Mouse (Mus musculus) heart, embryonic 10.5 days (tissue): ENCODE data around the gene Iqcc. TPM values are rescaled to one million over a fixed set of nuclear protein-coding genes. Genes with fewer than 3 reads are reported as not detected.

Source experiments
- DNase-seq: peaks from one replicate; pipeline ENCODE4 v3.0.0-alpha.2; 2017; ENCODE audit warnings: low spot score
- H3K27ac ChIP-seq: fragments of 300-500 bp; sonication (generic); 2 replicates; pipeline ENCODE4 v1.5.1; 2016; ENCODE audit warnings: mild to moderate bottlenecking
- H3K27me3 ChIP-seq: fragments of 300-500 bp; sonication (generic); 2 replicates; pipeline ENCODE4 v1.6.1; 2016; ENCODE audit warnings: mild to moderate bottlenecking; ENCODE audit not compliant: poor library complexity, insufficient read depth, severe bottlenecking
- H3K36me3 ChIP-seq: fragments of 300-500 bp; sonication (generic); 2 replicates; pipeline ENCODE4 v1.6.1; 2016; ENCODE audit warnings: mild to moderate bottlenecking, moderate library complexity
- H3K4me1 ChIP-seq: fragments of 300-500 bp; sonication (generic); 2 replicates; pipeline ENCODE4 v1.6.1; 2016; ENCODE audit warnings: mild to moderate bottlenecking
- H3K4me3 ChIP-seq: fragments of 300-500 bp; sonication (generic); 2 replicates; pipeline ENCODE4 v1.5.1; 2016; ENCODE audit warnings: mild to moderate bottlenecking, moderate library complexity
- H3K9me3 ChIP-seq: fragments of 300-500 bp; sonication (generic); 2 replicates; pipeline ENCODE4 v1.6.1; 2016; ENCODE audit warnings: mild to moderate bottlenecking, moderate library complexity
- WGBS: fragments of 180-500 bp; shearing (Covaris S2); methylation state at CpG from one replicate; pipeline ENCODE4 v1.1.7; 2016; 5-methylcytosine and 5-hydroxymethylcytosine counted together
- polyA plus RNA-seq: library from polyadenylated mRNA; unstranded; fragments of >200 nt; fragmentation: Nextera tagmentation; extraction: Ambion mirVana; gene quantifications from 2 replicates; pipeline ENCODE4 v1.2.1, GENCODE M21; 2016

Gene Iqcc
- polyA plus RNA-seq, 1 experiment from 2014 or later = 29.4 TPM

- H3K4me3 ChIP-seq = peak overlapping the region; percentile 68
- 2% methylated on average over 36 of the region's 36 CpGs for WGBS
- H3K4me1 ChIP-seq = peaks cover 16% of the 10 kb centered on the region
- DNase-seq = peak; percentile 94
- H3K27ac ChIP-seq = peak overlapping the region; percentile 83
- no peaks in the 10 kb centered on the region for H3K9me3 ChIP-seq
- peaks cover 2% of the 10 kb centered on the region for H3K36me3 ChIP-seq
- no peaks in the 10 kb centered on the region for H3K27me3 ChIP-seq
Observed at GRCm38 (mm10) chr4:129584884-129585608, 33.9 kb downstream of the Iqcc start.

- Histone ChIP-seq H3K27ac (peak overlapping the region; percentile 83), H3K36me3 (no peaks in the 10 kb centered on the region), H3K4me3 (peak overlapping the region; percentile 68), H3K4me1 (peaks cover 15% of the 10 kb centered on the region), H3K9me3 (no peaks in the 10 kb centered on the region), H3K27me3 (no peaks in the 10 kb centered on the region)
- 64% methylated on average over 1 of the region's 1 CpGs for WGBS
- DNase-seq = no peak
Observed at GRCm38 (mm10) chr4:129584370-129584769, 34.5 kb downstream of the Iqcc start.

- Histone ChIP-seq H3K4me3 (no peak overlapping the region), H3K4me1 (peaks cover 10% of the 10 kb centered on the region), H3K27me3 (peaks cover 7% of the 10 kb centered on the region; the same call in 1 of the 2 replicates), H3K9me3 (no peaks in the 10 kb centered on the region), H3K36me3 (no peaks in the 10 kb centered on the region), H3K27ac (no peak overlapping the region)
- no peak for DNase-seq
- WGBS = 83% methylated on average over 1 of the region's 1 CpGs
Observed at GRCm38 (mm10) chr4:129582251-129582650, 36.6 kb downstream of the Iqcc start.

GRCm38 (mm10) chr4:129580347-129580746 is 38.6 kb downstream of the Iqcc start:
- peaks cover 13% of the 10 kb centered on the region for H3K4me1 ChIP-seq
- peak overlapping the region; percentile 59 for H3K27ac ChIP-seq
- peaks cover 10% of the 10 kb centered on the region; the same call in 1 of the 2 replicates for H3K27me3 ChIP-seq
- no peak overlapping the region for H3K4me3 ChIP-seq
- H3K9me3 ChIP-seq = no peaks in the 10 kb centered on the region
- no peaks in the 10 kb centered on the region for H3K36me3 ChIP-seq
- WGBS = 64% methylated on average over 7 of the region's 7 CpGs
- DNase-seq = no peak

GRCm38 (mm10) chr4:129578466-129578865 is 40.4 kb downstream of the Iqcc start, which contains the start of gene Fam167b:
Gene Fam167b, minus strand, starts transcription at chr4:129578549.
- WGBS = 67% methylated on average over 5 of the region's 5 CpGs
- Histone ChIP-seq H3K27ac (peak within 1 kb of the TSS; percentile 43; the same call in 1 of the 2 replicates), H3K27me3 (peaks cover 10% of the 10 kb centered on the region; the same call in 1 of the 2 replicates), H3K4me3 (no peak within 1 kb of the TSS), H3K36me3 (no peaks in the 10 kb centered on the region), H3K4me1 (peaks cover 8% of the 10 kb centered on the region), H3K9me3 (no peaks in the 10 kb centered on the region)
- DNase-seq = no peak

- H3K4me3 ChIP-seq = no peak overlapping the region
- DNase-seq = no peak
- 0 out of 2 replicates have a peak overlapping the region, but pooled peaks have one; percentile 43 for H3K27ac ChIP-seq
Observed at GRCm38 (mm10) chr4:129577688-129578087, 41.2 kb downstream of the Iqcc start.

GRCm38 (mm10) chr4:129576863-129577491 is 41.9 kb downstream of the Iqcc start:
- no peak for DNase-seq
- Histone ChIP-seq H3K36me3 (no peaks in the 10 kb centered on the region), H3K4me1 (peaks cover 17% of the 10 kb centered on the region), H3K9me3 (no peaks in the 10 kb centered on the region), H3K27me3 (peaks cover 10% of the 10 kb centered on the region; the same call in 1 of the 2 replicates), H3K4me3 (peak overlapping the region; percentile 34), H3K27ac (0 out of 2 replicates have a peak overlapping the region, but pooled peaks have one; percentile 4)
- 31% methylated on average over 21 of the region's 21 CpGs for WGBS

More at GRCm38 (mm10) chr4:129577688-129578087, 41.2 kb downstream of the Iqcc start:
- no peaks in the 10 kb centered on the region for H3K9me3 ChIP-seq
- H3K4me1 ChIP-seq = peaks cover 16% of the 10 kb centered on the region
- 78% methylated on average over 7 of the region's 7 CpGs for WGBS
- H3K27me3 ChIP-seq = peaks cover 10% of the 10 kb centered on the region; the same call in 1 of the 2 replicates
- H3K36me3 ChIP-seq = no peaks in the 10 kb centered on the region

GRCm38 (mm10) chr4:129575171-129575844 is 43.6 kb downstream of the Iqcc start:
- 35% methylated on average over 7 of the region's 8 CpGs for WGBS

GRCm38 (mm10) chr4:129573430-129573829 is 45.5 kb downstream of the Iqcc start, which contains the start of gene Lck:
Gene Lck, minus strand, starts transcription at chr4:129573641.
- no peaks in the 10 kb centered on the region for H3K36me3 ChIP-seq
- peaks cover 17% of the 10 kb centered on the region for H3K4me1 ChIP-seq
- no peaks in the 10 kb centered on the region for H3K9me3 ChIP-seq
- H3K27ac ChIP-seq = peak within 1 kb of the TSS; percentile 44; the same call in 1 of the 2 replicates
- DNase-seq = no peak
- WGBS = 91% methylated on average over 8 of the region's 8 CpGs
- no peak within 1 kb of the TSS for H3K4me3 ChIP-seq
- H3K27me3 ChIP-seq = peaks cover 10% of the 10 kb centered on the region; the same call in 1 of the 2 replicates

More at GRCm38 (mm10) chr4:129575171-129575844, 43.6 kb downstream of the Iqcc start:
- Histone ChIP-seq H3K4me1 (peaks cover 17% of the 10 kb centered on the region), H3K27ac (peak overlapping the region; percentile 76), H3K27me3 (peaks cover 10% of the 10 kb centered on the region; the same call in 1 of the 2 replicates), H3K36me3 (no peaks in the 10 kb centered on the region), H3K4me3 (0 out of 2 replicates have a peak overlapping the region, but pooled peaks have one; percentile 15), H3K9me3 (no peaks in the 10 kb centered on the region)
- no peak for DNase-seq

GRCm38 (mm10) chr4:129573093-129573370 is 45.9 kb downstream of the Iqcc start:
- Histone ChIP-seq H3K27me3 (peaks cover 6% of the 10 kb centered on the region; the same call in 1 of the 2 replicates), H3K9me3 (no peaks in the 10 kb centered on the region), H3K4me1 (peaks cover 17% of the 10 kb centered on the region), H3K27ac (peak overlapping the region; percentile 30; the same call in 1 of the 2 replicates), H3K36me3 (no peaks in the 10 kb centered on the region), H3K4me3 (no peak overlapping the region)
- WGBS = 91% methylated on average over 4 of the region's 4 CpGs
- no peak for DNase-seq

- peaks cover 17% of the 10 kb centered on the region for H3K4me1 ChIP-seq
Observed at GRCm38 (mm10) chr4:129572236-129573092, 46.4 kb downstream of the Iqcc start.

GRCm38 (mm10) chr4:129571551-129572084 is 47.3 kb downstream of the Iqcc start:
- no peak for DNase-seq
- WGBS = 71% methylated on average over 8 of the region's 8 CpGs

More at GRCm38 (mm10) chr4:129572236-129573092, 46.4 kb downstream of the Iqcc start:
- DNase-seq = no peak
- H3K36me3 ChIP-seq = no peaks in the 10 kb centered on the region
- WGBS = 68% methylated on average over 13 of the region's 13 CpGs
- H3K27me3 ChIP-seq = 0 out of 2 replicates have a peak, but pooled peaks cover 4% of the 10 kb centered on the region
- H3K4me3 ChIP-seq = no peak overlapping the region
- peak overlapping the region; percentile 44 for H3K27ac ChIP-seq
- H3K9me3 ChIP-seq = no peaks in the 10 kb centered on the region

More at GRCm38 (mm10) chr4:129571551-129572084, 47.3 kb downstream of the Iqcc start:
- H3K36me3 ChIP-seq = no peaks in the 10 kb centered on the region
- H3K9me3 ChIP-seq = no peaks in the 10 kb centered on the region
- peaks cover 13% of the 10 kb centered on the region for H3K4me1 ChIP-seq
- no peaks in the 10 kb centered on the region for H3K27me3 ChIP-seq
- no peak overlapping the region for H3K27ac ChIP-seq
- H3K4me3 ChIP-seq = no peak overlapping the region
